8 mouse cellular contexts compared by ENCODE assay signal in genomic region chr16:94996791-94997281, GRCm38 (mm10). TPM values are rescaled to one million over a fixed set of nuclear protein-coding genes. Genes with fewer than 3 reads are reported as not detected.
DNase-seq lines count a peak whose midpoint lies in the region; ATAC-seq lines count a peak whose summit lies in the region.

No protein-coding gene starts in this region.

- peaks cover 4% of the 10 kb centered on the region; the same call in 1 of the 2 replicates for H3K4me1 ChIP-seq in embryonic facial prominence, embryonic 14.5 days (ENCODE audit: control insufficient read depth, insufficient read depth, low read length)
- H3K4me1 ChIP-seq in neural tube, embryonic 13.5 days (replicated peaks): peaks cover 42% of the 10 kb centered on the region

- ATAC-seq in embryonic facial prominence, embryonic 14.5 days (ENCODE audit: low read depth): no peak
- peak; percentile 49 for ATAC-seq in neural tube, embryonic 13.5 days (ENCODE audit: low read depth)

- H3K27ac ChIP-seq in embryonic facial prominence, embryonic 14.5 days (replicated peaks; ENCODE audit: low read depth, low read length): no peak overlapping the region
- 0 out of 2 replicates have a peak overlapping the region, but pooled peaks have one; percentile 54 for H3K27ac ChIP-seq in neural tube, embryonic 13.5 days (replicated peaks)

- H3K27me3 ChIP-seq in embryonic facial prominence, embryonic 14.5 days (replicated peaks; ENCODE audit: control insufficient read depth, insufficient read depth, low read length): peaks cover 34% of the 10 kb centered on the region
- peaks cover 49% of the 10 kb centered on the region for H3K27me3 ChIP-seq in neural tube, embryonic 13.5 days

- H3K36me3 ChIP-seq in embryonic facial prominence, embryonic 14.5 days (ENCODE audit: control insufficient read depth, insufficient read depth, low read length): no peaks in the 10 kb centered on the region
- no peaks in the 10 kb centered on the region for H3K36me3 ChIP-seq in neural tube, embryonic 13.5 days

- intact Hi-C loops in heart, postnatal 14 days (cut with DNase I): loop anchor here (5.0 kb wide), 1 partner anchor 180 kb away; no protein-coding TSS in a partner anchor

- H3K9ac ChIP-seq in embryonic facial prominence, embryonic 14.5 days (ENCODE audit: low read depth, low read length): no peak overlapping the region
- peak overlapping the region; percentile 77 for H3K9ac ChIP-seq in neural tube, embryonic 13.5 days

- H3K4me3 ChIP-seq in embryonic facial prominence, embryonic 14.5 days (ENCODE audit: low read depth, low read length): peak overlapping the region; percentile 33; the same call in 1 of the 2 replicates
- peak overlapping the region; percentile 49 for H3K4me3 ChIP-seq in neural tube, embryonic 13.5 days

- peak overlapping the region; percentile 52 for H3K4me2 ChIP-seq in embryonic facial prominence, embryonic 14.5 days (ENCODE audit: low read depth, low read length)
- peak overlapping the region; percentile 74 for H3K4me2 ChIP-seq in neural tube, embryonic 13.5 days

- H3K9me3 ChIP-seq in embryonic facial prominence, embryonic 14.5 days (ENCODE audit: control insufficient read depth, low read length): no peaks in the 10 kb centered on the region
- H3K9me3 ChIP-seq in neural tube, embryonic 13.5 days: no peaks in the 10 kb centered on the region

- 7% methylated on average over 16 of the region's 16 CpGs for WGBS in embryonic facial prominence, embryonic 14.5 days
- WGBS in neural tube, embryonic 13.5 days: 12% methylated on average over 16 of the region's 16 CpGs

- DNase-seq in embryo, embryonic 11 days: peak; percentile 15
- DNase-seq in embryo, embryonic 10.5 days (ENCODE audit: low spot score): no peak
- DNase-seq in embryonic facial prominence, embryonic 14.5 days (ENCODE audit: low spot score): no peak
- peak; percentile 50 to 57 for DNase-seq in layer of hippocampus, postnatal 10 days (ENCODE audit: low spot score in 2 of 2)
- no peak for DNase-seq in B cell, adult 2 months
- DNase-seq in heart, adult 11 months: no peak
- DNase-seq in heart, postnatal 14 days: no peak

RNA-seq across cellular contexts. Expression of gene Kcnj6, which starts 0.7 kb away (rescaled TPM):
- polyA plus RNA-seq in embryonic facial prominence, embryonic 14.5 days (2014; fragmentation: Nextera tagmentation; extraction: Ambion mirVana): 0.18 TPM in 1 of 2 replicates, not detected in the other
- total RNA-seq in layer of hippocampus, postnatal 10 days (2021): 10 to 100 TPM; 60.7 TPM
- 1.5 and 1.6 TPM in 2 replicates for polyA plus RNA-seq in neural tube, embryonic 13.5 days (2015; fragmentation: Nextera tagmentation; extraction: Ambion mirVana)
- not detected for total RNA-seq in heart, postnatal 14 days (2021)

Comparison
In these comparisons a context has a peak if more than half of its experiments do, and no peak if none do; other contexts are left out.
1. DNase-seq: peak in embryo, embryonic 11 days (single experiment) and layer of hippocampus, postnatal 10 days (2 of 2); none in embryo, embryonic 10.5 days (single experiment), embryonic facial prominence, embryonic 14.5 days (single experiment), B cell, adult 2 months (0 of 2), heart, adult 11 months (single experiment) and heart, postnatal 14 days (0 of 2).
2. RNA of gene Kcnj6, which starts 0.7 kb away (total RNA-seq): 60.7 TPM in layer of hippocampus, postnatal 10 days; not detected in heart, postnatal 14 days; every median in the first group is over 10 times any median in the second.